Mouse (Mus musculus) forebrain, embryonic 12.5 days (tissue): ENCODE measurements at regions not wholly inside any gene's neighbourhood (a gene's known extent, or its start where the extent isn't known, plus 50 kb on each side); places are given as distances from the start of the nearest gene placed in this dataset.

ENCODE experiments used
- ATAC-seq: fragments of 200-750 bp; cut with Nextera tagmentation; 2 replicates; pipeline ENCODE4 v1.8.0; 2017; ENCODE audit warnings: moderate TSS enrichment; ENCODE audit not compliant: low FRiP score
- H3K27ac ChIP-seq: fragments of 300-500 bp; sonication (generic); 2 replicates; pipeline ENCODE4 v1.5.1; 2016; ENCODE audit warnings: mild to moderate bottlenecking
- H3K27me3 ChIP-seq: fragments of 300-500 bp; sonication (generic); 2 replicates; pipeline ENCODE4 v1.6.1; 2016; ENCODE audit warnings: mild to moderate bottlenecking
- H3K36me3 ChIP-seq: fragments of 300-500 bp; sonication (generic); replicated peaks from 2 replicates; pipeline ENCODE4 v1.6.1; 2016; ENCODE audit warnings: mild to moderate bottlenecking
- H3K4me1 ChIP-seq: fragments of 300-500 bp; sonication (generic); 2 replicates; pipeline ENCODE4 v1.6.1; 2016
- H3K4me2 ChIP-seq: fragments of 300-500 bp; sonication (generic); 2 replicates; pipeline ENCODE4 v1.6.1; 2016; ENCODE audit warnings: mild to moderate bottlenecking, moderate library complexity
- H3K4me3 ChIP-seq: fragments of 300-500 bp; sonication (generic); replicated peaks from 2 replicates; pipeline ENCODE4 v1.5.1; 2016; ENCODE audit warnings: mild to moderate bottlenecking
- H3K9ac ChIP-seq: fragments of 300-500 bp; sonication (generic); 2 replicates; pipeline ENCODE4 v1.6.1; 2016; ENCODE audit warnings: mild to moderate bottlenecking
- H3K9me3 ChIP-seq: fragments of 300-500 bp; sonication (generic); 2 replicates; pipeline ENCODE4 v1.6.1; 2016
- WGBS: fragments of 180-500 bp; shearing (Covaris S2); methylation state at CpG from one replicate; pipeline ENCODE4 v1.1.7; 2016; 5-methylcytosine and 5-hydroxymethylcytosine counted together

DNA sequence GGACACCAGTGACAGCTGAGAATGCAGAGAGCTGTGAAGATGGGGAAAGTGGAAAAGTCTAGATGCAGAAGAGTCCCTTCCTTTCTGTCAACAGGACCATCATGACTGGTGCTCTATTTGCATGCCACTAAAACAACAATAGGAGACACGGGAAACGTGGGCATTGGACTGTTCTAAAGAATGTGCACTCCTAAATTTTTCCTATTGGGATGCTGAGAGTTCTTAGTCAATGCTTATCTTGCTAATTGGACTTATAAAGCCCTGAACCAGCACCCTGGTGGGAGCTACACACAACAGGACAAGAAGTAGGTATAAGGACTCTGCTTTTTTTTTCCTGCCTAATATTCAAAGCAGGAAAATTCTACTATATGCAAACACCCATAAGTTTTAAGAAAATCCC, 108.3 kb upstream of the Noct start:
- no peak overlapping the region for H3K4me2 ChIP-seq
- H3K4me3 ChIP-seq, result no peak overlapping the region
- no peaks in the 10 kb centered on the region for H3K27me3 ChIP-seq
- H3K4me1 ChIP-seq, result 0 out of 2 replicates have a peak, but pooled peaks cover 2% of the 10 kb centered on the region
- no peak overlapping the region for H3K9ac ChIP-seq
- WGBS, result 63% methylated on average over 2 of the region's 2 CpGs
- no peaks in the 10 kb centered on the region for H3K36me3 ChIP-seq
- no peaks in the 10 kb centered on the region for H3K9me3 ChIP-seq
- H3K27ac ChIP-seq, result no peak overlapping the region
- ATAC-seq, result no peak

DNA sequence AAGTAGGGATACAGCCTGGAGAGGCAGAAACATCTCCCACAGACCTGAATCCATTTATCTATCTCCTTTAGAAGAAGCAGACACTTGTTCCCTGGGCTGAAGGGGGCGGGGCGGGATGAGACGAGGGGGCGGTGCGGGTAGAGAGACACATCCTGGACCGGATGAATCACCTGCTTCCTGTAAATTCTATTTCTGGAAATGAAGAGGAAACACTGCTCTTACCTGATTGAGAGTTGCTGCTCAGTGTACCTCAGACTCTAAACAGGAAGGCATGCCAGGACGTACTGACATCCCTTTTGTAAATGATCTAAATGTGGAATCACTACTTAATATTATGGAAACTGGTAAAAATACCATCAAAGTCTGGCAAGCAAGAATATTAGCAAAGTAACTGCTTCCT, 105.5 kb upstream of the Noct start:
- no peaks in the 10 kb centered on the region for H3K36me3 ChIP-seq
- H3K9me3 ChIP-seq, result no peaks in the 10 kb centered on the region
- no peak overlapping the region for H3K4me3 ChIP-seq
- no peak overlapping the region for H3K4me2 ChIP-seq
- 92% methylated on average over 7 of the region's 7 CpGs for WGBS
- no peak overlapping the region for H3K9ac ChIP-seq
- H3K27me3 ChIP-seq, result no peaks in the 10 kb centered on the region
- no peak for ATAC-seq
- H3K4me1 ChIP-seq, result peaks cover 6% of the 10 kb centered on the region
- H3K27ac ChIP-seq, result no peak overlapping the region

DNA sequence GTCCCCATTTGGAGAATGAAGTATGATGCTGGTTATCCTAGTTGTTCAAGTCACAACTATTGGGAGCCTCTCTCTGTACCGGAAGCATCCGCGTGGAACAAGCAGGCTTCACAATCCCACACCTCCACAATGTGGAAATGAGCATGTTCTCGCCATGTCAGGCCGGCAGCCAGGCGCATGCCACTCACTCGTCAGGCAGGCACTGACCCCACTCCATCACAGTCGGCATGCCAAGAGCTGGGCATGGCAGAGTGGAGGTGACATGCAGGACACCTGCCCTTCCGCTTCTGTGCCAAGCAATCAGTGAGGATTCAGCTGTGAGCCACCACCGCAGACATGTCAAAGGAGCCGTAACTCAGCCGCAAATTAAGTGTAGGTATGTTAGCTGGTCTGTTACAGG, 103.7 kb upstream of the Noct start:
- Histone ChIP-seq H3K4me1 (peaks cover 6% of the 10 kb centered on the region), H3K4me3 (no peak overlapping the region)
- ATAC-seq, result no peak

DNA sequence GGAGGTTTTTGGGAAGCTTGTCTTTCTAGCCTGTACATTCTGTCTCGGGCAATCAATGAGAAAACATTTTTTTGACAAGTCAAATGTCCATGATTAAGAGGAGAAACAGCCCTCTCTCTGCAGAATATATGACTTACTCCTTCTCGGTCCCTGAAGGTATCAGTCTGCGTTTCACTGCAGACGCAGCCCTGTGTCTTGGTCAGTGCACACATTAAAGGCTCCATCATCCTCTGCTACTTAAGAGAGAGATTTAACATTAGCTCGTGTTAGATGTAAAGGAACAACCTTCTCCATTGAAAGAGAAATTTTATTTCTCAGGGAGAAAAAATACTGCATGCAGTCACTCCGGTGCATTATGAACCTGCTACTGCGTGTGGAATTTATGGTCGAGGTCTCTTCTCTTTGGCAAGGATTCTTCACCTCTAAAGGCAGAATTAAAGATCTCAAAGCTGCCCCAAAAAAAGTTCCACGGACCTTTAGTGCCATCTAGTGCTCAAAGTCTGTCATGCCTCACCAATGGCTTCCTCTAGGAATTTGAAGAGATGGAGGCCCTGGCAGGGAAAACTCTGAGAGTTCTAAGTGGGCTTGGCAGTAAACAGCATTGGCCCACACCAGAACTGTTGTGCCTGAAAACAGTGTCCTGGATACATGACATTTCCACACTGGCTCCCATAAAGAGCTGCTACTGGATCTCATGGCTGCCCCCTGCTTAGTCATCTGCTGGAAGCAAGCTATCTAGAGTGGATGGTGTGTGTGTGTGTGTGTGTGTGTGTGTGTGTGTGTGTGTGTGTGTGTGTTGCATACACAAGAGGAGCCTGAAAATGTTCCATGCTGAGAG, 102.3 kb upstream of the Noct start:
- Histone ChIP-seq H3K27ac (no peak overlapping the region), H3K4me1 (peaks cover 14% of the 10 kb centered on the region), H3K9me3 (no peaks in the 10 kb centered on the region), H3K4me2 (0 out of 2 replicates have a peak overlapping the region, but pooled peaks have one; percentile 11), H3K36me3 (no peaks in the 10 kb centered on the region), H3K27me3 (no peaks in the 10 kb centered on the region), H3K9ac (no peak overlapping the region), H3K4me3 (no peak overlapping the region)
- ATAC-seq, result 0 out of 2 replicates have a peak, but pooled peaks have one; percentile 42
- 27% methylated on average over 9 of the region's 9 CpGs for WGBS

More for the DNA sequence above, 103.7 kb upstream of the Noct start:
- H3K27ac ChIP-seq, result no peak overlapping the region
- H3K36me3 ChIP-seq, result no peaks in the 10 kb centered on the region
- no peaks in the 10 kb centered on the region for H3K9me3 ChIP-seq
- WGBS, result 86% methylated on average over 12 of the region's 12 CpGs
- H3K4me2 ChIP-seq, result no peak overlapping the region
- H3K27me3 ChIP-seq, result no peaks in the 10 kb centered on the region
- no peak overlapping the region for H3K9ac ChIP-seq

DNA sequence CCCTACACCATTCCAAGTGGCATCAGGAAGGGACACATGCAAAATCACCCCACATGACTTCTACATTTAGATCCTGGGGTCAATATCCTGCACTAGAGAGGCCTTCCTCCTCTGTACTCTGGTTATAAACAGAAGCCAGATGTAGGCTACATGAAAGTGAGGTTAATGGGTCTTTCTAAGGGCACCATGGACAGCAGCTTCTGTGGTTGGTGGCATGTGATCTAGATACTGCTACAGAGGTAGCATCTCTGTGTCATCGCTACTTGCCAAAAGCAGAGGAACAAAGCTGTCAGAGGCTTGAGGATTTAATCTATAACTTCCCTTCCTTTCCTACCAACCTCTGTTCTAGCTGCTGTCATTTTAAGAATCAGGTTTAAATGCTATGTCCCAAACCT, 101.7 kb upstream of the Noct start:
- no peak overlapping the region for H3K9ac ChIP-seq
- H3K9me3 ChIP-seq, result no peaks in the 10 kb centered on the region
- ATAC-seq, result no peak
- H3K27ac ChIP-seq, result no peak overlapping the region
- H3K27me3 ChIP-seq, result no peaks in the 10 kb centered on the region
- no peak overlapping the region for H3K4me3 ChIP-seq
- H3K36me3 ChIP-seq, result no peaks in the 10 kb centered on the region
- WGBS, result 94% methylated on average over 1 of the region's 1 CpGs
- H3K4me1 ChIP-seq, result peaks cover 14% of the 10 kb centered on the region
- H3K4me2 ChIP-seq, result no peak overlapping the region

DNA sequence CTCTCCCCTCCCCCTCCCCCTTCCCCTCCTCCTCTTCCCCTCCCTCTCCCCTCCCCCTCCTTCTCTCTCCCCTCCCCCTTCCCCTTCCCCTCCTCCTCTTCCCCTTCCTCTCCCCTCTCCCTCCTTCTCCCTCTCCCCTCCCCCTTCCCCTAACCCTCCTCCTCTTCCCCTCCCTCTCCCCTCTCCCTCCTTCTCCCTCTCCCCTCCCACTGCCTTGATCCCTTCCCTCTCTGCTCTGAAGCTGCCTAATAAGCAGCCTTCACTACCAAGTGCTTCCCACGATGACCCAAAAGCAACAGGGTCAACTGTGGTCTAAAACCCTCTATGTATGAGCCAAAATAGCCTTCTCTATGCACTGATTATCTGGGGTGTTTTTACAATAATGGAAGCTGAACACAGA, 96.4 kb upstream of the Noct start:
- no peaks in the 10 kb centered on the region for H3K36me3 ChIP-seq
- H3K27ac ChIP-seq, result no peak overlapping the region
- no peak overlapping the region for H3K4me3 ChIP-seq
- WGBS, result 60% methylated on average over 1 of the region's 1 CpGs
- no peaks in the 10 kb centered on the region for H3K9me3 ChIP-seq
- H3K27me3 ChIP-seq, result no peaks in the 10 kb centered on the region
- H3K4me2 ChIP-seq, result no peak overlapping the region
- H3K9ac ChIP-seq, result no peak overlapping the region
- peaks cover 8% of the 10 kb centered on the region for H3K4me1 ChIP-seq
- ATAC-seq, result no peak

DNA sequence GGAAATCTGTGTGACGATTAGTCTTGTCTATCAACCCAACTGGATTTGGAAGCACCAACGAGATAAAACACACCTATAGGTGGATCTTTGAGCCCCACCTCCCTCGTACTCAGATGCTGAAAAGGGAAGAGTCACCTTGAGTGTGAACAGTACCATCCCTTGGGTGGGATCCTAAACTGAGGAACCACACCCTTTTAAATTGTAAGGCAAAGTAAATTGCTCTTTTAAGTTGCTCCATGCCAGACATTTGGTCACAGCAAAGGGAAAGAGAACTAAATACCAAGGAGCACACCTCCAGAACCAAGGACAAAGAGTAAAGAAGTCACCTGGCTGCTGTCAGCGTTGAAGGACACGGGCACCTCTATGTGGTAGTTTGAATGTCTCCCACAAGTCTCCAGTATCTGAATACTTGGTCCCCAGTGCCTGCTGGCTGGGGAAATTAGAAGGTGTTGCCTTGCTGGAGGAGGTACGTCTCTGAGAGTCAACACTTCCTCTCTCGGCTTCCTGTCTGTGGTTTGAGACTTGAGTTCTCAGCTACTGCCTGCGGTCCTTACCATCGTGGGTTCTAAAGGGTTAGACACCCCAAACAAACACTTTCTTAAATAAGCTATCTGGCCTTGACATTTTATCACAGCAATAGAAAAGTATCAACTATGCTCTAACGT, 95.6 kb upstream of the Noct start:
- Histone ChIP-seq H3K4me1 (peaks cover 8% of the 10 kb centered on the region), H3K9ac (no peak overlapping the region), H3K4me2 (no peak overlapping the region), H3K27me3 (no peaks in the 10 kb centered on the region), H3K4me3 (no peak overlapping the region), H3K27ac (no peak overlapping the region), H3K36me3 (no peaks in the 10 kb centered on the region), H3K9me3 (no peaks in the 10 kb centered on the region)
- no peak for ATAC-seq
- WGBS, result 86% methylated on average over 10 of the region's 10 CpGs

DNA sequence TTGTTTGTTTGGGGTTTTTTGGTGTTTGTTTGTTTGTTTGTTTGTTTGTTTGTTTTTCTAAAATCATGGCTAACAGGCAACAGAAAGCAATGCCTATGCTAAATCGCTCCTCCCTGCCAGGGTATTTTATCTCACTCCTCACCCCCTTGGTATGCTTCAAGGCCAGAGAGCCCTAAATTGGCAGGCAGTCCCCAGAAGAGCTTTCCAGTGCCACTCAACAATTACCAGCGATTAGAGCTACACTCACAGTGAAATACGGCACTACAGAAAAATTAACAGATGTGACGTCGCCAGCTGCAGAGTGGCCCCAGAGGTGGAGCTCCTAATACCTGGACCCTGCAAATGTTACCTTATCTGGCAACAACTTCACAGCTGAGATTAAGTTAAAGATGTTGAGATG, 93.5 kb upstream of the Noct start:
- no peak overlapping the region for H3K27ac ChIP-seq
- no peaks in the 10 kb centered on the region for H3K36me3 ChIP-seq
- no peaks in the 10 kb centered on the region for H3K27me3 ChIP-seq
- no peaks in the 10 kb centered on the region for H3K9me3 ChIP-seq
- no peak overlapping the region for H3K4me2 ChIP-seq
- H3K4me1 ChIP-seq, result peaks cover 8% of the 10 kb centered on the region
- no peak for ATAC-seq
- no peak overlapping the region for H3K9ac ChIP-seq
- WGBS, result 81% methylated on average over 5 of the region's 5 CpGs
- H3K4me3 ChIP-seq, result no peak overlapping the region

DNA sequence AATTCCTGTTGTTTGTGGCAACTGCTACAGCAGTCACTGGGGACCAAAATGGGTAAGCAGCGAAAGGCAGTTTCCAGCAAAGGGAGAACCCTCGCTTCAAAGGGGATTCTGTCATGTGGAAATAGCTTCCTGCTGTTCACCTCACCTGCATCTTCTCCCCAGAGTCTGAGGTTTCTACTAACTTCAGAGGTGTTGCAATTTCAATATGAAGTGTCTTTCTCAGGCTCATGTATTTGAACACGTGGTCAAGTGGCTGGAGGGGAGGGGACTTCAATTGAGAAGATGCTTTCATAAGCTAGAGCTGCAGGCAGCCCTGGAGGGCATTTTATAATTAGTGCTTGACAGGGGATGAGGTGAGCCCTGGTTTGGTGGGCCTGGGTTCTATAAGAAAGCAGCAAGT, 92.9 kb upstream of the Noct start:
- WGBS, result 84% methylated on average over 3 of the region's 3 CpGs
- Histone ChIP-seq H3K27ac (no peak overlapping the region), H3K4me1 (peaks cover 3% of the 10 kb centered on the region), H3K4me2 (no peak overlapping the region), H3K27me3 (no peaks in the 10 kb centered on the region), H3K4me3 (no peak overlapping the region), H3K36me3 (no peaks in the 10 kb centered on the region), H3K9me3 (no peaks in the 10 kb centered on the region), H3K9ac (no peak overlapping the region)
- no peak for ATAC-seq

DNA sequence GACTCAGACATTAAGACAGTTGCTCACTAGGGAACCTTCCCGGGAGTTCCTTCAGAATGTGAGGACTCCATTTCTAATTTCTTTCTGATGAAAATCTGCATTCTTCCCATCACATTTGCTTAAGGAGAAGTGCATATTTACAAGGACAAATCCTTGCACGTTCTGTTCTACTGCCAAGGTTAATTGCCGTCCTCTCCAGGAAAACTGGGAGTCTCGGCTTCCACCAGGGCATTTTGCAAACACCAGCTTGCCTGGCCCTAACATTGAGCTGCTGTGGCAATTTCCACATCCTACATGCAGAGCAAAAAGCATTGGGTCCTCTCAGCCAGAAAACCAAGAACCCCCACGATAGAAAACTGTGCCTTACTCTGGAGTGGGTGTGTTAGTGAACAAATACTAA, 91.5 kb upstream of the Noct start:
- no peaks in the 10 kb centered on the region for H3K9me3 ChIP-seq
- no peak overlapping the region for H3K9ac ChIP-seq
- ATAC-seq, result no peak
- H3K4me3 ChIP-seq, result no peak overlapping the region
- H3K27ac ChIP-seq, result no peak overlapping the region
- no peak overlapping the region for H3K4me2 ChIP-seq
- WGBS, result 89% methylated on average over 5 of the region's 5 CpGs
- no peaks in the 10 kb centered on the region for H3K27me3 ChIP-seq
- H3K36me3 ChIP-seq, result no peaks in the 10 kb centered on the region
- peaks cover 13% of the 10 kb centered on the region for H3K4me1 ChIP-seq

DNA sequence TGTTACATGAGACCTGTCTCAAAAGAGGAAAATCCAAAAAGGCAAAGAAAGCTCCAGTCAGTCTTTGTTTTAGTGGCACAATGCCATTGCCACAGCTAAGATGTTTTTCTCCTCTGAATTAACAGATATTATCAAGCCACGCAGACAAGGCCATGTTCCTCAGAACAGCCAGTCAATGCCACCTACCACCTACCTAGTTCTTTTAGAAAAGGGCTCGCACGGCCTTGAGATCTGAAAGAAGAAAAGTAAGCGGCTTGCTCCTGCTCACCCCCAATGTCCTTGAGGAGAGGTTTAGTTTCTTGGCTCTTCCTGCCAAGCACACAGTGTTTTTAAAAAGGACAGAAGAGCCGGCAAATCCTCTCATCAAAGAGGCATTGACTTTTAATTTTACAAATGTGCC, 88.7 kb upstream of the Noct start:
- Histone ChIP-seq H3K4me2 (no peak overlapping the region), H3K9ac (no peak overlapping the region), H3K27ac (no peak overlapping the region), H3K4me3 (no peak overlapping the region), H3K36me3 (no peaks in the 10 kb centered on the region), H3K27me3 (no peaks in the 10 kb centered on the region), H3K4me1 (peaks cover 15% of the 10 kb centered on the region), H3K9me3 (no peaks in the 10 kb centered on the region)
- 58% methylated on average over 5 of the region's 5 CpGs for WGBS
- no peak for ATAC-seq

DNA sequence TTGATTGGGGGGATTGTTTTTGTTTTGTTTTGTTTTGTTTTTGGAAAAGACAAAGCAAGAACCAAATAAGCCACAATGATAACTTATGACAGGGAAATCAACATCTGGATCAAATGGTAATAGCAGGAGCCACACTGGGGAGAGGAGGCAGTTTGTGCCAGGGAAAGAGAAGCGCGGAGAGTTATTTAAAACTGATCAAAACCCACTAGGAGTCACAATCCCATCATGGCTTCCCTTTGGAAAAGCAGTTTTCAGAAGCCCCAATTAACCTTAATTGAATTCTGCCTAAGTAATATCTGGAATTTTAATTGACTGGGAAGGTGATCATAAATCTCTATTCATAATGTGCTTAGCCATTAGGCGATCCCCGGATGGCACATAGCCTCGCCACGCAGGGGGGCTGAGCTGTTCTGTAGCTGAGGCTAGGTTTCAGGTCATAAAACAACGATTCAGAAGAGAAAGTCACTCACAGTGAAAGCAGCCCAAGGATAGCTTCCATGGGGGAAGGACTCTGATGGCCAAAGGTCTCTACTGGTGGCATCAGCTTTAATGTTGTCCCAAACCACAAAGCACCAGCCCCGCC, 86.4 kb upstream of the Noct start:
- peaks cover 15% of the 10 kb centered on the region for H3K4me1 ChIP-seq
- WGBS, result 66% methylated on average over 8 of the region's 8 CpGs
- ATAC-seq, result no peak
- no peak overlapping the region for H3K4me2 ChIP-seq
- H3K9ac ChIP-seq, result no peak overlapping the region
- no peaks in the 10 kb centered on the region for H3K27me3 ChIP-seq
- H3K27ac ChIP-seq, result no peak overlapping the region
- H3K4me3 ChIP-seq, result no peak overlapping the region
- no peaks in the 10 kb centered on the region for H3K36me3 ChIP-seq
- no peaks in the 10 kb centered on the region for H3K9me3 ChIP-seq
